Mouse (Mus musculus): ENCODE results near the gene Lrig1.

The Lrig1 gene

DNA sequence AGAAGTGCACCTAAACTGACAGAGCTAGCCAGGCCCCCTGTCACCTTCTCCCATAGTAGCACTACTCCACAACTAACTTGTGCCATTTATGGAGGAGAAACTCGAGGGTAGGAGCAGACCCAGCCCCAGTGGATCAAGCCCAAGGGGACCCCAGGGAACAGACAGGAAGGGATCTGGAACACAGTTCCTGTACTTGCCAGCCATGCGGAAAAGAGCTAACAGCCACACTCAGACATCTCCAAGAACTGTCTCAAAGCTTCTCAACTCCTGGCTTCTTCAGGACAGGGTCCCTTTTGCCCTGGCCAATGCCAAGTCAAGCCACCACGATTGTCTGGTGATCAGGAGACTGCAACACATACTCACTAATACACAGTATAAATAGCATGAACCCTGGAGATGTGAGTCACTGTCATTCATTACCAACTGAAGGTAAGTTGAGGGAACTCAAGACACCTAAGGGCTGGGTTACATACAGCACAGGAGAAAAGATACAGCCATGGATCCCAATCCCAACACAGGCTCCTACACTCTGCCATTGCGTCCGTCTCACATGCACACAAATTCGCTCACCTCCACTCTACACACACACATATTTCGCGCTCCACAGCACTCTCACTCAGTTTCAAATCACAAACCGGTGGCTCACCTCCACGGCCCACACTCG is 1.3 kb downstream of the Lrig1 start:
- no peak for DNase-seq (ENCODE audit: low spot score)

DNA sequence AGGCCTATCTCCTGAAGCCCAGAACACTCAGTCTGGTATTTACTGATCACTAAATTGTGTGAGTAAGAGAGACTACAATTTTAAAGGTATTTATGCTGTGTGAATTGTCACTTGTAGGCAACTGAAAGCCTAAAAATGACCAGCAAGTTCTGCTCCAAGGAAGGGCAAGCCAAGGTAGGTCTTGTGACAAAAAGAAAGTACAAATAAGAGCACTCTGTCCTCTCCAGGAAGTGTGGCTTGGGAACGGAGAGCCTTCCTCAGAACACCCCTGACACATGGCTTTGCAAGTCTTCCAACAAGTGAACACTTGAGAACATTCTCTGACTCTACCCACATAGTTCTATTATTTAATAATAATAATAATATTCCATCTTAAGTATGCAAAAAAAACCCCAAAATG is 2.5 kb downstream of the Lrig1 start:
- no peak for DNase-seq (ENCODE audit: low spot score)

DNA sequence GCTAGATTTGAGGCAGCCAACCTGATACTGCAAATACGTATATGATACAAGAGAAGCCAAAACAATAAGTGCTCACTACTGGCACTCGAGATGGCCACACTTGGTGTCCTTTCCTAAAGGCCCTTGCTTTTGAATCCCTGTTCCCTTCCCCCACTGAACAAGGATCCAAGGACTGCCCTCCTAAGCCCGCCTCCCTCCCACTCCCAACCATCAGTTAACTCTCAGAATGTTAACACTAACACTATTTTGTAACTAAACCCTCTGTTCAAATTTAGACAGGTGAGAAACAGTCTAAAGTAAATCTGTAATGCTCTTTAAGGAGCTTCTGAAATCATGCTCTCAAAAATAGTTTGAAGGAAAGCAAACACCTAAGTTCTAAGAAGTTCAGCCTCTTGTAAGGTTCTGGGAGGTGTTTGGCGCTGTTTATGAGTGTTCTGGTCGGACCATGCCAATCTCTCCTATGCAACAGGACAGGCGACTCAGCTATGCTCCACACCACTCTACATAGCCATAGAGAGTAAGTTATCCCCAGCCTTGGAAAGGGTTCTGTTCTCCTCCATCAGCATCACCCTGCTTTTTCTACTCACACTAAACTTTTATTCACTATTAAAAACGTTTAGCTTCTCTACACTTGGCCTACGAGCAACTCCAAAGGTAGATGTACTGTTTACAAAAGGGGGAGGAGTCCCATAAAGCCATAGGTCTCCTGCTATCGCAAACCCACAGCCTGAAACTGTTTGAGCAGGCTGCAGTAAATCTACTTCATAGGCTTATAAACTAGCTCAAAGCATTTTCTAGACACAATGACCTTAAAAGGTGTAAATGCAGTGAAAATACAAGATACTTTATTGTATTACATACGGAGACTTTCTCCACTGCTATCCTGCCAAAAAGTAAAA is 3.5 kb downstream of the Lrig1 start:
- DNase-seq (ENCODE audit: low spot score): no peak

DNA sequence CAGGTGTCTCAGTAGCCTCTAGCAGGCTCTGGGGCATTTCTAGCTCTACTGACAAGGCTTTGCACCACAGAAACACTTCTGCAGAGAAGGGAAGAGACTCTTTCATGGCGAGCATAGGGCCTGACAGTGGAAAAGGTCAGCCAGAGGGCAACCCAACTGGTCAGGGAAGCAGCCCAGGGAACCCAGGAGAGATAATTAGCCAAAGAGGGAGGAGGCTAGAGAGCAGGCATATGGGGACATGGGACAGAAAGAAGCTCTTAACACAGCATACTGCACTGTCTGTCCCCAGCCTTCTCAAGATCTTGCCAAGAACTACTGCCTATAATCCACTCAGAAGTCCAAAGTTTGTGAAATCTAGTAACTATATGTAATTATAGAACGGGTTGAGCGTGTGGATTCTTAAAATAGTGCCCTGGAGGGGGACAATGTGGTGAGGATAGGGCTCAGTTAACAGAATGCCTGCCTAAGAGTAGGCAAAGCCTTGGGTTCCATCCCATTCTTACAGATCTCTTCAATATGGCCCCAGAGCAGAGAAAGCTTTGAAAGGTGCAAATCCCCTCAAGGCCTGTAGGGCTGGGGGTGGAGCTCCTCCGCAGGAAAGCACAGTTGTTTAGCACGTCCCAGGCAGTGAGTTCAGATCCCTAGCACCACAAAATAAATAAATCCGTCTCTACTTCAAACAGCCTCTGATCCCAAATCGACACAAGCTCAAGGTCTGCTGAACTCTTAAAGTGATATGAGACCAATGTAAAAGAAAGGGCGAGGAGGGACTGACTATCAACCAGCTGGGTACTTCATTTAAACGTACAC is 4.6 kb downstream of the Lrig1 start:
- peak; percentile 52 for DNase-seq (ENCODE audit: low spot score)

DNA sequence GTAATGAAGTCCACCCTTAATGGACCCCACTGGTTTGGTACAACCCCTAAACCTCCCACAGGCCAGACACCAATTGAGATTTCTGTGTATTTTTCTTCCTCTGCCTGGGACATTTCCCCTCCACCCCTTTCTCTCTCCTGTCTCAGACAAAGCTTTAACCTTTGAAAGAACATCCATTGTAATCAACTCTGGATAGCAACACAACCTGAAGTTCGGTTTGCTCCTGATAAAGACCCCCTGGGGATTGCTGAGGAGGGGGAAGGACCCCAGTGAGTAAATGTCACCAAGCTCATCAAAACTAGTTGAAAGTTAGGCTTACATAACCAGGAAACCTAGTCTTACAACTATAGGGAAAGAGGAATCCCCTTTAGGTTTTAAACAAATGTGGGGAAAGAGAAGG is 5.5 kb downstream of the Lrig1 start:
- DNase-seq (ENCODE audit: low spot score): no peak

DNA sequence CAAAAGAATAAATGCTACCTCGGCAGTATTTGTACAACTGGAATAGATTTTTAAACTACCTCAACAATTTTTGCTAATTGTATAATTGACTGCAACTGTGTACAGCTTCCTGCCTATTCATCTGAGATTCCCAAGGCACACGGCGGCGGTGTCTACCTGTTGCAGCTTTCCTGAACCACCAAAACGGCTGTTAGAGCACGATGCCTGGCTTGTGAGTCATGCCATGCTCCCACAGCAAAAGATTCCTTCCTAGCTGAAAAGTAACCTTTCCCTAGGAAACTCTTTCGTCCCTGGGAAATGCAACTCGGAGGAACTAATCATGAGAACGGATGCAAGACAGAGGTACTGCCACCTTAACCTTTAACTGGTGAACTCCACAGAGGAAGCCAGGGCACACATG is 6.9 kb downstream of the Lrig1 start:
- DNase-seq (ENCODE audit: low spot score): no peak

DNA sequence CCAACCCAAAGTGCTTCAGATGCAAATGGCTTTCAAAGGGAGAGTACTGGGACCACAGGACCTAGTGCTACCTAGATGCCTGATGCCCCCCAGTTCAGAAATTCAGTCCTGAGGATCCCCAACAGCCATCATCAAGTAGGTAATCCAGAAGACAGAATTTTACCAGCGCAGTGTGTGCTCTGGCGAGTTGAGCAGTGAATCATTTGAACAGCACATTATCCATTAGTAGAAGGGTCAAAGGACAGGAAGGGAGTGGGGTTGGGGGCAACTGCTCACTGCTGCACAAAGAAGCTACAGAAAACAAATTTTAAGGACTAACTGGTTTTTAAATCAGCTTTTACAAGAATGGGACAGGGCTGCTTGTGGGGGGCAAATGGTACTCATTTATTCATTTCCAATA is 8.0 kb downstream of the Lrig1 start:
- DNase-seq (ENCODE audit: low spot score): peak; percentile 57

DNA sequence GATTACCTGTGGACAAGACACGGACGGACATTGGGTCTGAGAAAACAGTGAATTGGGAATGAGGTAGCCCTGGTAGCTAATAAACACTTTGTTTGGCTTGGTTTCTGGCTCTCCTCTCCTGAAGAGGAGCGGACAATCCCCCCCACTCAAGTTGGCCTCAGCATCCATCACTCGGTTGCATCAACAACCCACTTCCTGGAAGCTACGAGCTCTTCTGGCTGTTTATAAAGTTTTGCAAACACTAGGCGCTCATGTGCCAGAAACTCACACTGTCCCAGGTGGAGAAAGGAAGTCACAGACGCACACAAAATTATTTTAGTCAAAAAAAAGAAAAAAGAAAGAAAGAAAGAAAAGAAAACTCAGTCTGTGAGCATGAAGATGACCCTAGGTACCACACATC is 9.7 kb downstream of the Lrig1 start:
- no peak for DNase-seq (ENCODE audit: low spot score)

DNA sequence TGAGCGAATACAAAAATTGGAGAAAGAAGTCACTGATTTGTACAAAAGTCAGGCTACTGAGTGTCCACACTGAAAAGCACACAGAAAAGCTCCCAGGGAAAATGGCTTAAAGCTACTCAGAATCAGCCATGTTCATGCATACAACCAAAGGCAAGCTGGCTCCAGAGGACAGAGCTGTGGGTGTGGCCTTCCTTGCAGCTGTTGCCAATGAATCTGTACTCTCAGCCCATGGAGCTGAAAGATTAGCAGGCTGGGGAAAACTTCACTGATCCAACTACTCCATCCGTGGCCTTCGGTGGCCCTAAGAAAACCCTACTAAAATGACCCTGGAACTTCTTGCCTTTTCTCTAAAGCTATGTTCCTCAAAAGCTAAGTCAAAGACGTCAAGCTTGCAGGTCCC is 11.2 kb downstream of the Lrig1 start:
- peak; percentile 67 for DNase-seq (ENCODE audit: low spot score)

DNA sequence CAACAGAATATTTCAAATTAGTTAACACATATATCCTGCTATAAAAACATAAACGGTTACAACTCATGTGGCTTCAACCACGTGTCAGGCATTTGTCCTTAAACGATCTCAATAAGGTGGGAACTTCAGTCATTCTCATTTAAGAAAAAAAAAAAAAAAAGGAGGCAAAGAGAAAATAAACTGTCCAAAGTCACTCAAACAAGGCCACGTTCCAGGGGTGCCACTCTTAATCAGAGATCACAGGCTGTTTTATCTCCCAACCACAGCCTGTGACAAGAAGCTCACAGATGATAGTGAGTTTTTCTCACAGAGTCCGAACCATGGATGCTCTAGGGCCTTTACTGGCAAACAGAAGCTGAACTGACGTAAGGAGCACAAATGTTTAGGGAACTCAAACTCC is 13.9 kb downstream of the Lrig1 start:
- DNase-seq (ENCODE audit: low spot score): no peak

DNA sequence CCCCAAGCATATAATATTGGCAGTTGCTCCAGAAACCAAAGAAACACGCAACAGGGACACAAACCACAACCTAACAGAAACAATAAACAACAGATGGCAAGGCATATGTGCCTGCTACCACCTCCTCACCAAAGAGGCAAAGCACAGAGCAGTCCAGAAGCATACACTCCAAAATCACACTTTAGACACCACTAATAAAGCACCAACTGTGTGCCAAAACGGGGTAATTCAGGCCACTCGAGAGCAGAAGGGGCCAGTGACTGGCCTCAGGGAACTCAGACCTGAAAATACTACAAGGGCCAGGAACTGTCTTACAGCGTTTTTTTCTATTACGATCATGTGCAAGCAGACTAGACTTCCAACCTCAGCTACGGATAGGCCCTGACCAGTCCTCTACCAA is 14.3 kb downstream of the Lrig1 start:
- no peak for DNase-seq (ENCODE audit: low spot score)

DNA sequence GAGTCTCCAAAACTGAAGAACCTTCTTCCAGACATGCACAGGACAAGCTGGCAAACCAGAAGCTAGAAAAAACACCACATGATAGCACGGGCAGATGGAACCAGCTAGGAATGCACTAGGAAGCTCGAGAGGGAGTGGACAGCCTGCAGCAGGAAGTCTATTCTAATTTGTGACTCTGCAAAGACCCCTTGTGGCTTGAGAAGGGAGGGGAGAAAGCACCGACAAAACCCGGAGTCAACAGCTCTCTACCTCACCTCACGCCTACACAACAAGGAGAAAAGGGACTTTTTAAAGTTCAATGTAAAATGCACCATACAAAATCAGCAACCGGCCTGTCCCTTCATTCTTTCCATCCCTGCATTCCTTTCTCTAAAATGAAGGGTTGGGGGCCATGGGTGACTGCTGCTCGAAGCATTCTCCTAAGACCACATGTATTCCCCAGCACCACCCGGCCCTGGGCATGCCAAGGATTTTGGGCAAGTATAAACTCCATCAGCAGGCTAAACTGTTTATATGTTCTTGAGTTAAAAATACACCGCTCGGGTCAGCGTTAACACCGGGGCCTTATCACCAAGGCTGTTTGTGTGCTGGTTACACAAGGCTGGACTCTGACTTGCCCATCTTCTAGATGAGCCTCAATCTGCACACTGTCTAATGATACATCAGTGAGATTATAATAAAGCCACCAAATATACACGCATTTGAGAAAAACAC is 15.0 kb downstream of the Lrig1 start:
- peak; percentile 24 for DNase-seq (ENCODE audit: low spot score)

DNA sequence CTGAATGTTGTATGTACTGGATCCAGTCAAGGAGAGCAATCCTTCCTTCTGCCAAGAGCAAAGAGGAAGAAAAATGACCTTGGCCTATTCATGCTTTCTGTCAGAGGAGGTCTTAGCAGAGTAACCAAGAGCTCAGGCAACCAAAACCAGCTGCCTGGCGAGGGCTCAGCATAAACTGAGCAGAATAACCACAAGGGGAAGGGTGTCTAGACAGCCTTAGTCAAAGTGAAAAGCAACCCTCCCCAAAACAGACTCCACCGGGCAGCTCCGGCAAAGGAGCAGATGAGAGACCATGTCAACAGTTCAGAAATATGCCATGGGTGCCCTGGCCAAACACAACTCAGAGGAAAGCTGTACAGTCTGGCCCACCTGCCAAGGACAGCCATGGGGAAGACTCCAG is 16.3 kb downstream of the Lrig1 start:
- DNase-seq (ENCODE audit: low spot score): no peak

DNA sequence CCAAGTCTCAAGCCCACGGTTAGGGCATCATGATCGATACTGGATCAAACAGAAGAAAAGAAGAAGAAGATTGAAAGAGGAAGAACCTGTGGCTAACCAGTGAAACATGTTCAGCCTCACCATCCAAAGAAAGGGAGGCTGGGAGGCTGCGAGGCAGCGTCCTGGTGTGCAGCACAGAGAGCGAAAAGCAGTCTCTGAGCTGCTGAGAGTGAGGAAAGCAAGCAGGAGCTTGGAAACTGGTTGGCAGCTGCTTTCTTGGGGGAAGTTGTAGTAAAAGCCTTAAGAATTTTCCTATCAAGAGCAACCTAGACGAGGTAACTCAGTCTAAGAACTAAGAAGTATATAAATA is 17.7 kb downstream of the Lrig1 start:
- no peak for DNase-seq (ENCODE audit: low spot score)

DNA sequence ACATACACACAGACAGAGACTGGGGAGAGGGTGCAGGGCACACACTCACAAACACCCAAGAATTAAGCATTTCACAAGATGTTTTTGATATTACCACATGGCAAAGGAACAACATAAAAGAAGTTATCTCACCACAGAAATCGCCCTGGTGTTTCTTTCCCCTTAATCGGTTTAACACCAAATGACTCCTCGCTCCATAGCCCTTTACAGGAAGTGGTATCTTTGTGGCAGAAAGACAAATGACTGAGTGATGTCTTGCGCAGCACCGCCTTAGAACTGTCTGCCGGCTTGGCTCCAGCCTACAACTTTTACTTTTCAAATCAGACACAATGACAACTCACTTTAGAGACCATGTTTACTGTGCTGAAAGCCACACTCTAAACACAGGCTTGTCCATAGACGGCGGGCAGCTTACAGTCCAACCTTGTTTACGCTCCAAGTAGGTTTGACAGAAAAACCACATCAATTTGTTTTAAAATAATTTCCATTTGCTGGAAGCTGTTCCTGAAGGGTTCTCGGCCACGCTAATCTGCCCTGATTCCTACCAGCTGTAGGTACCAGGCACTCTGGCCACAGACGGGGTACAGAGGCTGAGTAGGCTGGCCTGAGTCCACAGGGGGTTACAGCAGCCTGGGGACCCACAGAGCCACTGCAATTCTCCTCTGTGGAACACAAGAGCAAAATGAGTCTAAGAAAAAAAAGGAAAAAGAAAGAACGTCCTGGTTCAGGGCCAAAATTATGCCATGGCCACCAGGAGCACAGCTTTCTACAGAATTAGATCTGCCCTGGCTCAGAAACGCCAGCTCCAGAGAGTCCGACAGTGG is 18.3 kb downstream of the Lrig1 start:
- DNase-seq (ENCODE audit: low spot score): no peak

DNA sequence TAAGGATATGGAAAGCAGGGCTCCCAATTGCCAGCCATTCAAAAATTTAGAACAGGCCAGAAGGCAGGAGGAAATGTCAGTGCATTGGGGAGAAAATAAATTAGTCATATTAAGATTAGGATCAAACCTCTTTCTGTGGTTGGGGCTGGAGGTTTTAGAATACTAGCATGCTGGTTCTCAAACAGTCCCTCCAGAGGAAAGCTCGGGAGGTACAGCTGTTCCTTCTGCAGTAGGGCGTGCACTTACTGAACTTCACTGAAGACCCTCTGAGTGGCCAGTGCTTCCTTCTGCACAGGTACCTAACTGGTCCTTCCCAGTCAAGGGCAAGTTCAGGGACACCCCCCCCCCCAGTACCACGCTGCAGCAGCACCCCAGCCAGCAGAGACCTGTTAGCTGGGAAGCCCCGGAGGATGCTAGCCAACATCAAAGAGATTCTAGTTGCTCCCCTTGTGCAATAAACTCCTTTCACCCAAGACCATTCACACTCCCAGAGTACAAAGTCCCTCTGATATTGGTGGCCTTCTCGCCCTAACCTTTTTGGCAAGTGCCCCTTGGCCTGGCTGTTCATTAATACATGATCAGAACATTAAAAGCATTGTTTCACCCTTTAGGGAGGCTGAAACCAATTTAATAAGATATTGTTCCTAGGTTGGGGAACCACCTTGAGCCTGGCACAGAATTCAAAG is 19.1 kb downstream of the Lrig1 start:
- no peak for DNase-seq (ENCODE audit: low spot score)

DNA sequence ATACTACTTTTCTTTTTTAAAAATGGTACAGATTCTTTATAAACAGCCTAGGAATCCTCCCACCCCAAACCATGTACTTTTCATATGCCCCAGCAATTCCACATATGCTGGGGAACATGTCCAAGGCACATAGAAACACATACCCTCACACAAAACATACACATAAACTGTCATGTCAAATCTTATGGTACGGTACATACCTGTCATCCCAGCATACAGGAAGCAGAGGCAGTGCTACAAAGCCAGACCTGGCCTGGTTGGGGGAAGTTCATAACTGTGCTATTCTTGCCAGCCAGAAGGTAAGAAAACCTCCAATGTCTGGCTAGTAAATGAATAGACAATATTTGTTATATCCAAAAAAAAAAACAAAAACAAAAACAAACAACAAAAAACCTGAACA is 20.7 kb downstream of the Lrig1 start:
- no peak for DNase-seq (ENCODE audit: low spot score)

DNA sequence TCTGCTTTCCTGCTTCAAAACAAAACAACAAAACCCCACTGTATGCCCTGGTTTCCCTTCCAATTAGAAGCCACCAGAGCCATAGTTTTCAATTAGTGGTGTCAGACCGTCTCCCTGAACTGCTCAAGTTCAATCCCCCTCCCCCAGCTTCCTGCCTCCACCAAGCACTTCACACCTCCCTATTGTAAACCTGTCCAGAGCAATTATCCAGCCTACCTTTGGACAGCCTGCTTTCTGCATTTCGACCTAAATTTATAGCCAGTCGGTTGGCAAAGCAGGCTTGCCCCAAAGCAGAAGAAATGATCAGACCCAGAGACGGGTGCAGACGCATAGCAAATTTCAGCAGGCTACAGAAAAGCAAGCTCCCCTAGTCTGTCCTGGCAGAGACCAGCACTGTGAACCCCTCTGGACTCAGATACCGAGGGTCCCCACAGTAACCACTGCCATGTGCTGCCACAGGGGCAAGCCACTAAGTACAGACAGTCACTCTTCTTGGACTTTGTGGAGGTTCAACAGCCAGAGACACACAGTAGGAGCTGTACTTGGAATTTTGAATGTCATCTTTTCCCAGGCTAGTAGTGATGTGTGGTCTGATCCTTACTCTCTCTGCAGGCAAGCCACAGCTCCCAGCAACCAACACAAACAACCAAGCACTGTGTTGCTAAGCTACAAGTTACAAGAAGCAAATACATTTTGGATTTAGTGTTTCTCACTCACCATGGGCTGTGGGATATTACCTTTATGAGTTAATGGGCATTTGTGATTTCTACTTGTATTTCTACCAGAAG is 21.4 kb downstream of the Lrig1 start:
- no peak for DNase-seq (ENCODE audit: low spot score)

DNA sequence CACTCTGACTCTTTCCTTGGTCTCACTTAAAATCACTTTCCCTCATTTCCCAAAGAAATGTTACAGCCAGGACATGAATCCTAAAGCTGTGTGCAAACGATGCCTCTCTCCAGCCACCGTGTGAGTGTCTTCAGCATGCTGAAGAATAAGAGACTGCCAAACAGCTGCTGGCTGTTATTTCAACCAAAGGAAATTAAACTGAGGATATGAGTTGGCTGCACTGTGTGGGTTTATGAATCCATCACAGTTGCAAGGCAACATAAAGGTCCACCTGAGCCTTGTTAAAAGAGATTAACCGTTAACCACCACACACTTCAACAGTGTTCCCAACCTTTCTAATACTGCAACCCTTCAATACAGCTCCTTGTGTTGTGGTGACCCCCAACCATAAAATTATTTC is 22.5 kb downstream of the Lrig1 start:
- no peak for DNase-seq (ENCODE audit: low spot score)

DNA sequence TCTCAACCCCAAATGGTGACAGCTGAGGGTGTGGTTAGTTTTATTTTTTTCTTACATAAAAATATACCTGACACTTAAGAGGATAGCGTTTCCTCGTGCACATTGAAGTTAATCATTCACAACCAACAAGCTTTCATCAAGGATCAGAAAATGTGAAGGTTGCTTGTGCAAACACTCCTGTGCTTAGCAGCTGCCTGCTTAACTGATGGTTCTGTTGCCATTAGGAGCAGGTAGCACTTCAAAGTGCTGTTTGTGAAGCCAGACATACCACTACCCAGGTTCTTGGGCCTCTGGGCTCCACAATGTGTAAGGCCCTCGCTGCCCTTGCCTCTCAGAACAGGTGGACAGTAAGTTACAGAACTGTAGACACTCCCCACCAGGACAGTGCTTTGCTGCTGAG is 23.1 kb downstream of the Lrig1 start:
- no peak for DNase-seq (ENCODE audit: low spot score)

All from embryo, embryonic 10 days (tissue).